Mouse (Mus musculus) cerebellum, adult 8-10 months (tissue): ENCODE measurements around the gene Tsen2.

Experiments
- DNase-seq: peaks from one replicate; pipeline ENCODE4 v3.0.0; 2022

Gene Tsen2

DNA sequence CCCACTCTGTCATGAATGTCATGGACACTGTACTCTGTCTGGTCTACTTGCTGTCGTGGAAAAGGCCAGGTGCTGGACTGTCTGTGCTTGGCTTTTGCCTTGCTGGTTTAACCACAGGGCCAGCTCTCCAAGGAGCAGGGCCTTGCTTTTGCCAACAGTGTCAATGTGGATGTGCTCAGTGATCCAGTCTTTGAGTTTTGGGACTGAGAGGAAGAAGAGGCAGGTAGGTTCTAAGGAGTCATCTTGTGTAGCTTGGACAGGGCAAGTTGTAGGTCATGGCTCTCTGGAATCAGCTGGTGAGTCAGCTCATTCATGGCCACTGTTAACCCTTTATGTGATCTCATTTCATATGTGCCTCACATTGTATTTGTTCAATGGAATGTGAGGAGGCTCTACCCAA is 62.0 kb downstream of the Tsen2 start:
- DNase-seq = no peak

- DNase-seq = no peak
Measured at GRCm38 (mm10) chr6:115607429-115607828, 63.0 kb downstream of the Tsen2 start.

- DNase-seq = no peak
Measured at GRCm38 (mm10) chr6:115609121-115609520, 64.7 kb downstream of the Tsen2 start.

GRCm38 (mm10) chr6:115610301-115610700 is 65.8 kb downstream of the Tsen2 start:
- DNase-seq = no peak

DNA sequence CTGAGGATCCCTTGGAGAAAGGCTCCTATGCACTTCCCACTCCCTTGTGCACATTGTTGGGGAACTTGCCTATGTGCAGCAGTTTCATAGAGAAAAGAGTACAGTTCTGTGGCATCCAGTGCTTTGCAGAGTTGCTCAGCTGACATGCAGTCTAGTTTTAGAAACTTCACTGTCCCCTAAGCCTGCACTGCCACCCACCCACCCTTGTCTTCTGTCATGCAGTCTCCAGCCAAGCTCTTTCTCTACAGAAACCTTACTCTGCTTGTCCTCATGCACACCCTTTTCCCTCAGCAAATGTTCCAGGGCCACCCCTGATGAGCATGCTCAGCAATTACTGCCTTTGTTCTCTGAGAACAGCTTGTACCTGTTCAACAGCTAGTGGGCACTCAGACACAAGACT is 69.3 kb downstream of the Tsen2 start:
- no peak for DNase-seq

DNA sequence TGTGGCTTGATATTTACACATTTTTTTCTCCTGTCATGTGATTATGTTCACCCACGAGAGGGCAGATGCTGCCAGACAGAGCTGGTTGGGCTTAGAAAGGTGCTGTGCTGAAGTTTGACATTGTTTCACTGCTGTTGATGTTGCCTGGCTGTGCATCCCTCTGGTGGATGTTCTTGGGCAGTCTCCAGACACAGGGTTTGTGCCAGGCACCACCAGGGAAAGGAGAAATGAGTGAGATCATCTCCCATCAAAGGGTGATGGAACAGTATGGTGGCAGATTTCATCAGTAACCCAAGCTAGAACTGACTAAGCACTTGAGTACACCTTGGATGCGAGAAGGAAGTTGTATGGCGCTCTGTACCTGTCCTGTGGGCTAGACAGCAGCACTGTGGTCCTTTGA is 71.5 kb downstream of the Tsen2 start:
- DNase-seq = no peak

GRCm38 (mm10) chr6:115619818-115620217 is 75.4 kb downstream of the Tsen2 start:
- no peak for DNase-seq

DNA sequence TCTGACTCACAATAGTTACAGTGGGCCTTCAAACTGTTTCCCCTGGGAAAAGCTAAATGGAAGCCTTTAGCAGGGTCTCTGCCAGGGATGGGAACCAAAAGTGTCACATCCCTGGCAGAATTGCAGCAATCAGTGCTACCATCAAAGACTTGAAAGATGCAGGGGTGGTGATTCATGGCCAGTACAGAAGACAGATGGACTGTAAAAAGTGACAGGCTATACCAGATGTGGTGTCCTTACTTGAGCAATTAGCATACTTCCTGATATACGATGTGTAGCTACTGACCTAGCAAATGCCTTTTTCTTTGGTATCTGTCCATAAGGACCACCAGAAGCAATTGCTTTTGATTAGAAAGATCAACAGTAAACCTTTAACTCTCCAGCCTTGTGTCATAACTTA is 76.5 kb downstream of the Tsen2 start:
- DNase-seq = no peak

- DNase-seq = no peak
Measured at GRCm38 (mm10) chr6:115626121-115626520, 81.7 kb downstream of the Tsen2 start.
